Mouse (Mus musculus) midbrain, embryonic 15.5 days (tissue): ENCODE results near the gene Stk16. TPM values are rescaled to one million over a fixed set of nuclear protein-coding genes. Genes with fewer than 3 reads are reported as not detected.
A peak's percentile ranks its signal among the peaks of the same experiment; 100 is the strongest.

Source experiments
- ATAC-seq: fragments of 200-750 bp; cut with Nextera tagmentation; replicated peaks from 2 replicates; pipeline ENCODE4 v1.8.0; 2017; ENCODE audit warnings: moderate TSS enrichment
- H3K27ac ChIP-seq: fragments of 300-500 bp; sonication (generic); 2 replicates; pipeline ENCODE4 v1.5.1; 2015; ENCODE audit warnings: mild to moderate bottlenecking, inconsistent platforms
- H3K27me3 ChIP-seq: fragments of 300-500 bp; sonication (generic); replicated peaks from 2 replicates; pipeline ENCODE4 v1.6.1; 2015; ENCODE audit warnings: inconsistent platforms
- H3K36me3 ChIP-seq: fragments of 300-500 bp; sonication (generic); replicated peaks from 2 replicates; pipeline ENCODE4 v1.6.1; 2015; ENCODE audit warnings: inconsistent platforms
- H3K4me1 ChIP-seq: fragments of 300-500 bp; sonication (generic); 2 replicates; pipeline ENCODE4 v1.6.1; 2015; ENCODE audit warnings: inconsistent platforms
- H3K4me2 ChIP-seq: fragments of 300-500 bp; sonication (generic); 2 replicates; pipeline ENCODE4 v1.6.1; 2015; ENCODE audit warnings: inconsistent platforms, mild to moderate bottlenecking, moderate library complexity
- H3K4me3 ChIP-seq: fragments of 300-500 bp; sonication (generic); 2 replicates; pipeline ENCODE4 v1.5.1; 2015; ENCODE audit warnings: mild to moderate bottlenecking, inconsistent platforms
- H3K9ac ChIP-seq: fragments of 300-500 bp; sonication (generic); 2 replicates; pipeline ENCODE4 v1.6.1; 2015; ENCODE audit warnings: mild to moderate bottlenecking, inconsistent platforms
- H3K9me3 ChIP-seq: fragments of 300-500 bp; sonication (generic); 2 replicates; pipeline ENCODE4 v1.6.1; 2016; ENCODE audit warnings: inconsistent platforms
- WGBS: fragments of 180-500 bp; shearing (Covaris S2); methylation state at CpG from one replicate; pipeline ENCODE4 v1.1.7; 2015; ENCODE audit warnings: mixed read lengths; 5-methylcytosine and 5-hydroxymethylcytosine counted together
- polyA plus RNA-seq: library from polyadenylated mRNA; unstranded; fragments of >200 nt; fragmentation: Nextera tagmentation; extraction: Ambion mirVana; gene quantifications from 2 replicates; pipeline ENCODE4 v1.2.1, GENCODE M21; 2015

The Stk16 gene
- polyA plus RNA-seq, 1 experiment from 2014 or later: 156 TPM

DNA sequence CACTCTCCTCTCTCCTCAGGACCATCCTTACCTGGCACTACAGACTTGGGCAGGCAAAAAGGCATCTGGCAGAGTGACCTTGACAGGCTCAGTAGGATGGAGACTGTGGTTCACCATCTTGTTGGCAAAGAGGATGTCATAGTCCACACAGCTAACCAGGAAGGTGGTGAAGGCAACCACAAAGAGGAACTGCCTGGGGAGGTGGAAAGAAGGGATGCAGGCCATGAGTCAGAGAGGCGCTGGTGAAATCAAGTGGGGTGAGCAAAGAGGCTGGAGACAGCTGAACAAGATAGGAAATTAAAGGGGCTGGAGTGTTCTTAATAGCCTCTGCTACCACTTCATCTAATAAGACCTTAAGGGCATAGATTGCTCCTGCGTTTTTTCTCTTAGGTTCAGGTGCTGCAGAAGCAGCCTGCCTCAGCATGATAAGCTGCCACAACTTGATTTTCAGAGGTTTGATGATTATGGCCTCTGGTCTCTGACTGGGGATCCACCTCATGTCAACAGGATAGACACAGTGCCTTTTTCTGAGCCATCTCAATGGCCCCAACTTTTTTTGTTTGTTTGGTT is 22.6 kb upstream of the Stk16 start:
- WGBS: 84% methylated on average over 2 of the region's 2 CpGs
- no peak overlapping the region for H3K4me3 ChIP-seq
- no peak overlapping the region for H3K4me2 ChIP-seq
- no peaks in the 10 kb centered on the region for H3K9me3 ChIP-seq
- no peak for ATAC-seq
- no peaks in the 10 kb centered on the region for H3K27me3 ChIP-seq
- peaks cover 34% of the 10 kb centered on the region for H3K36me3 ChIP-seq
- peaks cover 21% of the 10 kb centered on the region for H3K4me1 ChIP-seq
- no peak overlapping the region for H3K9ac ChIP-seq
- H3K27ac ChIP-seq: no peak overlapping the region

DNA sequence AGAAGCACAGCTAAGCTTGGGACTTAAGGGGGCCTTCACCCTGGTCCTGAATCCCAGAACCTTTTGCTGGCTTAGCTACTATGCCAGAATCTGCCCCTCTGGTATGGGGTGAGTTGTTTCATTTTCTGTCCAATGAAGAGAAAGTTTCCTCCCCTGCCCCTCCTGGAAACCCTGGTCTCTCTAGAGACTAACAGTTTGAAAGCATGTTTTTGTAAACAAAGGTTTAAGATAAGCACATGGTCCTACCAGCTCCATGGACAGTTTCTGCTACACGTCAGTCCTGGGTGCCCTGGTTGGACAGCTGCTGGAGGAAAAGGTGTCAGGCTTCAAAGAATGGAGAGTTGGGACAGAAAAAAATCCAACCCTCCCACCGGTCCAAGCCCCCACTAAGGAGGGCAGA is 20.1 kb upstream of the Stk16 start:
- H3K4me2 ChIP-seq: peak overlapping the region; percentile 82
- 0 out of 2 replicates have a peak overlapping the region, but pooled peaks have one; percentile 86 for H3K9ac ChIP-seq
- peaks cover 18% of the 10 kb centered on the region for H3K36me3 ChIP-seq
- 78% methylated on average over 2 of the region's 2 CpGs for WGBS
- peak overlapping the region; percentile 69; the same call in 1 of the 2 replicates for H3K4me3 ChIP-seq
- H3K27ac ChIP-seq: no peak overlapping the region
- no peaks in the 10 kb centered on the region for H3K27me3 ChIP-seq
- no peak for ATAC-seq
- peaks cover 27% of the 10 kb centered on the region for H3K4me1 ChIP-seq
- no peaks in the 10 kb centered on the region for H3K9me3 ChIP-seq

DNA sequence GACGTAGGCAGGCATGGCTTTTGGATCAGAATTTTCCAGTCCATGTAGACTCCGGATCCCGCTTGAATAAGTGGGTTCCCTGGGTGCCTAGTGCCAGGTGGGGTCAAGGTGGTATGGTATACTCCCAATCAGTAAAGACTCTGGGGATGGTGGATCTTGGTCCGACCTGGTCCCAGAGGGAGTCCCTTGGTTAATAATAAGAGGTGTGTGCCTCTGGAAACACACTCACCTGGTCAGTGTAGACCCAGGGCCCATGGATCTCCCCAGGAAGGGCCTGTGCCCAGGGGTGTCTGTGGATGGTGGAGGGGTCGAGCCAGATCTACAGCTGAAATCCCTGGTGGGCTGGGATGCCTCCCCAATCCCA is 19.4 kb upstream of the Stk16 start:
- Histone ChIP-seq H3K9ac (peak overlapping the region; percentile 86), H3K27ac (peak overlapping the region; percentile 95), H3K36me3 (peaks cover 11% of the 10 kb centered on the region), H3K9me3 (no peaks in the 10 kb centered on the region), H3K4me3 (peak overlapping the region; percentile 69), H3K27me3 (no peaks in the 10 kb centered on the region), H3K4me2 (peak overlapping the region; percentile 82), H3K4me1 (peaks cover 27% of the 10 kb centered on the region)
- 49% methylated on average over 5 of the region's 5 CpGs for WGBS
- no peak for ATAC-seq

DNA sequence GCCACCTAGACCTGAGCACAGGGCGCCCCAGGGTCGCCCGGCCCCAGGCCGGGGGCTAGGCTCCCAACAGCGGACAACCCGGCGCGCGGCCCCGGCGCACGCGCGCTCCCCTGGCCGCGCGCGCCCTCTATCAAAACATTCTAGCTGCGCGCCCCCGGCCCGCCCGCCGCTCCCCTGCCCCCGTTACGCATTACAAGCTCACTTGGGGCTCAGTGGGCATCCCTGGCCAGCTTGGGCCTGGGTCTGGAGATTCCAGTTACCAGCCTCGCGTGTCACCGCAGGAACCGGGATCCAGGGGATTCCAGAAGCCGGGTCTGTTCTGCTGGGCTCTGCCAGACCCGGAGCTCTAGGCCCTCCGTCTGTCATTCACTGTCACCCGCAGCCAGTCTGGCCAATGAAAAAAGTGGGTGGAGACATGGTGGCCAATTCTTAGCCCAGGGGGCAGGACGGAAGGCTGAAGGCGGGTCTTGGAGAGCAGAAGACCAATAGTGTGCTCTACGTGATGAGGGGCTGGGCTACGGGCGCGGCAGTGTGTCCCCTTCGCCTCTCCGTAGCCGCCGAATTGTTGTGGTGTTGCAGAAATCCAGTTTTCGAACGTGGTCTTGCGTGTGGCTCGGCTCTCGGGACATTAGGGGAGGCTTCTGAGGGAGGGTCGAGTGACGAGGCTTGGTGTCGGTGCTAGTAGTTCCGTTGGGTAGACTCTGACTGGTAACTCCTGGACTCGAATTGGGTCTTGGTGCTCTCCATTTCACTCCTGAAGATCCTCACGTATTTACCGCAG is 18.8 kb upstream of the Stk16 start, which contains the start of the genes Ankzf1 and Atg9a:
Ankzf1 (plus strand) TSS at position 530 of the 781 bp plus-strand sequence.
Atg9a (minus strand) TSS at position 575 of the 781 bp plus-strand sequence.
- peak; percentile 99 for ATAC-seq
- H3K9me3 ChIP-seq: no peaks in the 10 kb centered on the region
- peaks cover 9% of the 10 kb centered on the region for H3K36me3 ChIP-seq
- peaks cover 27% of the 10 kb centered on the region for H3K4me1 ChIP-seq
- peak within 1 kb of the TSS; percentile 95 for H3K27ac ChIP-seq
- H3K27me3 ChIP-seq: no peaks in the 10 kb centered on the region
- peak within 1 kb of the TSS; percentile 86 for H3K9ac ChIP-seq
- peak within 1 kb of the TSS; percentile 69 for H3K4me3 ChIP-seq
- under 1% methylated on average over 56 of the region's 56 CpGs for WGBS
- H3K4me2 ChIP-seq: peak within 1 kb of the TSS; percentile 82

DNA sequence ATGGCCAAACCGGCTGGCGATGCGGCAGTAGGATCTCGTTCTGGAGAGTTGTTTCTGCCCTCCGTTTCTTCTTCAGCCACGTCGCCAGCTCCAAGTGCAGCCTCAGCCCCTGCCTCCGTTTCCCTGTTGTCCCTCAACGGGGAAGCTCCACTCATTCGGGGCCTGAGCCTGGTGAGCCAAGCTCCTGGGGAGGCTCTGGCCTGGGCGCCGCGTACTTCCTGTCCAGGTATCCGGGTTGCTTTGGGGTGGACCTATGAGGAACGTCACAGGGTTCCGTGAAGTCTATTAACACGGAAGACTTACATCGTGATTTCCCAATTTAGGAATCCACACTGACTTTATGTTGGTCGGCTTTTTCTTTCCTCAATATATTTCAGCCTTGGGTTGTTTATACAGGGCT is 18.2 kb upstream of the Stk16 start:
- H3K9ac ChIP-seq: peak overlapping the region; percentile 55
- WGBS: under 1% methylated on average over 19 of the region's 19 CpGs
- peak overlapping the region; percentile 75 for H3K4me2 ChIP-seq
- H3K9me3 ChIP-seq: no peaks in the 10 kb centered on the region
- ATAC-seq: peak; percentile 32
- peaks cover 9% of the 10 kb centered on the region for H3K36me3 ChIP-seq
- peak overlapping the region; percentile 95 for H3K27ac ChIP-seq
- no peaks in the 10 kb centered on the region for H3K27me3 ChIP-seq
- H3K4me3 ChIP-seq: peak overlapping the region; percentile 69
- H3K4me1 ChIP-seq: peaks cover 27% of the 10 kb centered on the region

DNA sequence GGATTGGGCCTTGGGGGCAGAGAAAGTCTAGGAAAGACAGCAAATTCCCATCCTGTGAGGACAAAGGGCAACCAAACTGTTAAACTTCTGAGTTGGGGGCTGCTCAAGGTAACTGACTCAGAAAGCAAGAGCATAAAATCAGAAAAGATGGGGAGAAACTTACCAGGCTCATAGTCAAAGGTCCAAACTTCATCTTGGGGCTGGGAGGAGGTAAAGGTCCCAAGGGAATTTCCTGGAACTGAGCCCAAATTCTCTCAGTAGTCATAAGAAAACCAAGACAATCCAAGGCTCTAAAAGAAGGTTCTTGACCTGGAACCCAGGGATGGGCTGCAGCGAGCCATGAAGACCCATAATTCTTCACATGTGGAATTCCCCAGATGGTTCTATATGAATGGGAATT is 9.4 kb upstream of the Stk16 start:
- Histone ChIP-seq H3K4me1 (no peaks in the 10 kb centered on the region), H3K9ac (no peak overlapping the region), H3K27me3 (no peaks in the 10 kb centered on the region), H3K27ac (no peak overlapping the region), H3K36me3 (peaks cover 26% of the 10 kb centered on the region; the same call in 1 of the 2 replicates), H3K4me2 (no peak overlapping the region), H3K4me3 (no peak overlapping the region), H3K9me3 (no peaks in the 10 kb centered on the region)
- 88% methylated on average over 1 of the region's 1 CpGs for WGBS
- ATAC-seq: no peak

DNA sequence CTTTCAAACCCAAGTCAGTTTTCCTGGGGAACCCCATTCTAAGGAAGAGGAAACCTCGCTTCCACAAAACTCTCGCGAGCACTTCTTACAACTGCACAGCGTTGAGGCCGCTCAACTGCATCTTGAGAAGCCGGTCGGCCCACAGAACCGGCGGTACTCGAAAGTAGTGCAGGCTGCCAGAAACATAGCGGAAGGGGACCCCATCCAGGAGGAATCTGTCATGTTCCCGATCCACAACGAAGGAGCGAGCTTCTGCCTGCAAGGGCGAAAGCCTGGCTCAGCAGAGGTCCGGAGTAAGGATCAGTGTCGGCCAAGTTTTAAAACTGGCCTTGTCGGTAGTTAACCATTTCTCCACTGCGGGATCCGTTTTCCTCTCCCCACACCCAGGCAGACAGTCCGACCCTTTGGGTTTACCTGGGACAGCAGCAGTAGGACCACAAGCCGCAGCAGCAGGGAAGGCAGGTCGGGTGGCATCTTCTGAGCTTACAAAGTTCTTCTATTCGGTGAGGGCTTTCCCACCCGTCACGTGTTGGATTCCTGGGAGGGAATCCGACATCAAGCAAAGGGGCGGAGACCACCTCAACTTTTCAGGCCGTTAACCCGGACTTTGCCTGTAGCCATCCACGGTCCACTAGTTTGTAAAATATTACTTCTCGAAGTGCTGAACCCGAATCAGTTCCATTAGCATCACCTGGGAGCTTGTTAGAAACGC is 1.5 kb upstream of the Stk16 start:
- H3K27ac ChIP-seq: no peak overlapping the region
- no peak for ATAC-seq
- H3K4me2 ChIP-seq: peak overlapping the region; percentile 82
- 14% methylated on average over 34 of the region's 34 CpGs for WGBS
- peak overlapping the region; percentile 20 for H3K4me3 ChIP-seq
- H3K9me3 ChIP-seq: no peaks in the 10 kb centered on the region
- H3K36me3 ChIP-seq: 0 out of 2 replicates have a peak, but pooled peaks cover 11% of the 10 kb centered on the region
- peak overlapping the region; percentile 35 for H3K9ac ChIP-seq
- H3K4me1 ChIP-seq: peaks cover 38% of the 10 kb centered on the region
- no peaks in the 10 kb centered on the region for H3K27me3 ChIP-seq

DNA sequence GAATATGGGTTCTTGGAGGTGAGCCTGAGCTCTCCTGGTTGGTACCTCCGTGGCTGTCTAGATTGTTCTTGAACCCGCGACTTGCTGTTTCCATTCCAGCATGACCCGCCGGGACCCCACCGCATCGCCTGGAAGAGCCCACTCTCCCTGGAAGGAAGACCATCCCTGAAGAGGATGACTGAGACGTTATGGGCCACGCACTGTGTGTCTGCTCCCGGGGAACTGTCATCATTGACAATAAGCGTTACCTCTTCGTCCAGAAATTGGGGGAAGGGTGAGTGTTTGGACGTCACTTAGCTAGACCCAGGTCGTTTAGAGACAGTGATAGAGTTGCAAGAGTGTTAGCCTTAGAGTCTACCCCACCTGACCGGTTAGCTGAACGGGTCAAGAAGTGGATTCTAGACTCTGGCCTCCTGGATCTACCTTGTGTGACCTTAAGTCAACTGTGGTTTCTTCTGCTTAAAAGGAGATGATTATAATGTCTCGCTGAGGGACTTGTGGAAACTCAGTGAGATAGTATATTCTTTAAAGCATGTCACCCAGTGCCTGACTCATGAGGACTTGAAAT is 587 bp downstream of the Stk16 start:
- Histone ChIP-seq H3K36me3 (peaks cover 16% of the 10 kb centered on the region; the same call in 1 of the 2 replicates), H3K27ac (peak overlapping the region; percentile 60; the same call in 1 of the 2 replicates), H3K4me2 (peak overlapping the region; percentile 82), H3K9me3 (no peaks in the 10 kb centered on the region), H3K4me3 (peak overlapping the region; percentile 83), H3K9ac (peak overlapping the region; percentile 95), H3K4me1 (peaks cover 38% of the 10 kb centered on the region), H3K27me3 (0 out of 2 replicates have a peak, but pooled peaks cover 3% of the 10 kb centered on the region)
- WGBS: 11% methylated on average over 17 of the region's 17 CpGs
- ATAC-seq: peak; percentile 11; the same call in 1 of the 2 replicates

DNA sequence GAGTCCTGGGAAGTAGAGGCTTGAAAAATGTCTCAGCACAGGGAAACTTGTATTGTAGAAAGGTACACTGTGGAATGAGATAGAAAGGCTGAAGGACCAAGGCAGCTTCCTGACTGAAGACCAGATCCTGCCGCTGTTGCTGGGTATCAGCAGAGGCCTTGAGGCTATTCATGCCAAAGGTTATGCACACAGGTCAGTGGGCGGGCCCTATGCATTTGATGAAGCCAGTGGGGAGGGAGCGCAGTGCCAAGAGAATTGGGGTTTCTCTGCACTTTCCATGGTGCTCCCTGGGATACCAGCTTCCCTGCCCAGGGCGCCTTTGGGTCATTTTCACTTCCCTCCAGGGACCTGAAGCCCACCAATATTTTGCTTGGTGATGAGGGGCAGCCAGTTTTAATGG is 1.9 kb downstream of the Stk16 start:
- Histone ChIP-seq H3K9ac (no peak overlapping the region), H3K36me3 (peaks cover 16% of the 10 kb centered on the region; the same call in 1 of the 2 replicates), H3K4me3 (no peak overlapping the region), H3K4me2 (no peak overlapping the region), H3K4me1 (peaks cover 38% of the 10 kb centered on the region), H3K27ac (no peak overlapping the region), H3K9me3 (no peaks in the 10 kb centered on the region), H3K27me3 (peaks cover 13% of the 10 kb centered on the region)
- ATAC-seq: no peak
- WGBS: 91% methylated on average over 4 of the region's 4 CpGs

DNA sequence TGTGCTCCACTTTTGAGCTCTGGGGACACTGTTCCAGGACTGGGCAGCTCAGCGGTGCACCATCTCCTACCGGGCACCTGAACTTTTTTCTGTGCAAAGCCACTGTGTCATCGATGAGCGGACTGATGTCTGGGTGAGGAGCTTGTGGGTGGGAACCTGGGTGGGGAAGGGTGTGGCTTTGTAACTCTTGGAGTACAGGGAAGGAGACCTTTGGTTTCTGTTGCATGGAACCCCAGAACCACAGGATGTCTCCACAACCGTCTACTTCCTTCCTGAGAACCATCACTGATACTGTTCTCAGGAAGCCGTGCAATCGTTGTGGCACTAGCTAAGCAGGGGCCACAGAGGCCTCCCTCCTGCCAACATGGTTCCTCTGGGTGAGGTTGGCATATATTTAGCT is 2.5 kb downstream of the Stk16 start:
- no peak overlapping the region for H3K4me2 ChIP-seq
- H3K9me3 ChIP-seq: no peaks in the 10 kb centered on the region
- no peak for ATAC-seq
- no peak overlapping the region for H3K4me3 ChIP-seq
- peaks cover 19% of the 10 kb centered on the region for H3K27me3 ChIP-seq
- peaks cover 16% of the 10 kb centered on the region; the same call in 1 of the 2 replicates for H3K36me3 ChIP-seq
- H3K9ac ChIP-seq: no peak overlapping the region
- H3K4me1 ChIP-seq: peaks cover 38% of the 10 kb centered on the region
- 89% methylated on average over 7 of the region's 7 CpGs for WGBS
- H3K27ac ChIP-seq: no peak overlapping the region

DNA sequence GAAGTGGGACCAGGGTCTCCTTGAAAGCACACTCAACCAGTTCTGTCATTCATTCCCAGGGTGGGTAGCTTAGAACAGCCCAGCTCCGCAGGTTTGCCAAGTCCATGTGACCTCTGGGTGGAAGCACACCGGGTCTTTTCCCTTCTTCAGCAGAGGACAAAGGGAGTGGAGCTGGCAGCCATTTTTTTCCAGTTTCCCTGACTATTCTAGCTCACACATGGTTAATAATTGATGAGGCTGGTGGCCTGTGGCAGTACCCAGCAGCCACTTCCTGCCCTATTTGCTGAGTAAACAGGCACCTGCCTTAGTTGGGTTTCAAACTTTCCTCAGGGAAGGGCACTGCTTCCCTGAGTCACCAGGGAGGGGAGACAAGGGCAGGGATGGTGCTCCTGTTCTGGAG is 3.8 kb downstream of the Stk16 start:
- Histone ChIP-seq H3K4me1 (peaks cover 39% of the 10 kb centered on the region), H3K4me2 (no peak overlapping the region), H3K27me3 (peaks cover 27% of the 10 kb centered on the region), H3K9ac (no peak overlapping the region), H3K9me3 (no peaks in the 10 kb centered on the region), H3K36me3 (peaks cover 16% of the 10 kb centered on the region; the same call in 1 of the 2 replicates), H3K27ac (no peak overlapping the region), H3K4me3 (no peak overlapping the region)
- no peak for ATAC-seq
- WGBS: 83% methylated on average over 2 of the region's 2 CpGs

DNA sequence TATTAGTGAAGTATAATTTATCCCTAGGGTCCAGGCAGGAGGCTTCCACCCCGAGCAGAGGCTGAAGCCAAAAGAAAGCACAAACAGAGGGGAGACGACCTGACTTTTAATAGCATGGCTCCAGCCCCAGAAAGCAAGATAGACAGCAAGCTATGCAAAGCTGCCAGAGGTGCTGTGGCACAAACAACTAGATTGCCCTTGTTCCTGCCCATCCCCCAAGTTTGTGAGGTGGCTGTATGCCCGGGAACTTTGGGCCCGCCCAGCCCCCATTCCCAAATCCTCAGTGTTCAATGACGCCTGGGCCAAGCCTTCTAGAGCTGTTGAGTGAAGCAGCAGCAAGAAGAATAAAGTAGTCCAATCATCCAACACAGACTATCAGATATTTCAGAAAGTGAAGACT is 4.2 kb downstream of the Stk16 start:
- WGBS: 81% methylated on average over 5 of the region's 5 CpGs
- Histone ChIP-seq H3K4me3 (no peak overlapping the region), H3K4me2 (no peak overlapping the region), H3K27me3 (peaks cover 31% of the 10 kb centered on the region), H3K9ac (no peak overlapping the region), H3K9me3 (no peaks in the 10 kb centered on the region), H3K36me3 (peaks cover 16% of the 10 kb centered on the region; the same call in 1 of the 2 replicates), H3K27ac (no peak overlapping the region), H3K4me1 (peaks cover 39% of the 10 kb centered on the region)
- no peak for ATAC-seq
